Mouse (Mus musculus): Measurements from ENCODE around the gene Esam.

- TF ChIP-seq FLI1 (IDR thresholded peaks at IDR 0.05; ENCODE audit: low read length) (no peak), GATA1 (IDR thresholded peaks at IDR 0.05; ENCODE audit: borderline replicate concordance, low read length) (no peak)
Measured at GRCm38 (mm10) chr9:37550435-37550834, 22.6 kb downstream of the Esam start.

All from megakaryocyte, embryonic 14.5 days (primary cell).